Mouse (Mus musculus) liver, embryonic 11.5 days (tissue): ENCODE results near the gene Tmem14c. TPM values are rescaled to one million over a fixed set of nuclear protein-coding genes. Genes with fewer than 3 reads are reported as not detected.

Source experiments
- ATAC-seq: fragments of 200-750 bp; cut with Nextera tagmentation; replicated peaks from 2 replicates; pipeline ENCODE4 v1.8.0; 2017; ENCODE audit warnings: moderate number of reproducible peaks, mild to moderate bottlenecking, moderate TSS enrichment, moderate library complexity; ENCODE audit not compliant: low FRiP score
- DNase-seq: peaks from one replicate; pipeline ENCODE4 v3.0.0-alpha.2; 2017; ENCODE audit warnings: low spot score
- H3K27ac ChIP-seq: fragments of 300-500 bp; sonication (generic); 2 replicates; pipeline ENCODE4 v1.5.1; 2014; ENCODE audit warnings: mild to moderate bottlenecking, low read depth, low read length, control low read depth
- H3K27me3 ChIP-seq: fragments of 300-500 bp; sonication (generic); replicated peaks from 2 replicates; pipeline ENCODE4 v1.6.1; 2014; ENCODE audit warnings: low read length, mixed read lengths; ENCODE audit not compliant: control insufficient read depth, insufficient read depth
- H3K36me3 ChIP-seq: fragments of 300-500 bp; sonication (generic); 2 replicates; pipeline ENCODE4 v1.6.1; 2014; ENCODE audit warnings: mild to moderate bottlenecking, low read length, moderate library complexity, mixed read lengths; ENCODE audit not compliant: control insufficient read depth, insufficient read depth
- H3K4me1 ChIP-seq: fragments of 300-500 bp; sonication (generic); replicated peaks from 2 replicates; pipeline ENCODE4 v1.6.1; 2014; ENCODE audit warnings: low read length, mixed read lengths; ENCODE audit not compliant: control insufficient read depth, insufficient read depth
- H3K4me2 ChIP-seq: fragments of 300-500 bp; sonication (generic); 2 replicates; pipeline ENCODE4 v1.6.1; 2014; ENCODE audit warnings: mild to moderate bottlenecking, control low read depth, moderate library complexity
- H3K4me3 ChIP-seq: fragments of 300-500 bp; sonication (generic); 2 replicates; pipeline ENCODE4 v1.5.1; 2014; ENCODE audit warnings: low read depth, low read length, control low read depth
- H3K9ac ChIP-seq: fragments of 300-500 bp; sonication (generic); 2 replicates; pipeline ENCODE4 v1.6.1; 2014; ENCODE audit warnings: low read depth, low read length, control low read depth
- H3K9me3 ChIP-seq: fragments of 300-500 bp; sonication (generic); 2 replicates; pipeline ENCODE4 v1.6.1; 2016; ENCODE audit warnings: low read length, inconsistent platforms, mixed read lengths; ENCODE audit not compliant: control insufficient read depth
- WGBS: fragments of 180-500 bp; shearing (Covaris S2); extraction: QIAGEN DNeasy Blood & Tissue Kit; methylation state at CpG from one replicate; pipeline ENCODE4 v1.1.7; 2014; 5-methylcytosine and 5-hydroxymethylcytosine counted together
- polyA plus RNA-seq: library from polyadenylated mRNA; unstranded; fragments of >200 nt; fragmentation: Nextera tagmentation; extraction: Ambion mirVana; gene quantifications from 2 replicates; pipeline ENCODE4 v1.2.1, GENCODE M21; 2014

Tmem14c gene
- polyA plus RNA-seq, 1 experiment from 2014 or later, result 954 TPM

DNA sequence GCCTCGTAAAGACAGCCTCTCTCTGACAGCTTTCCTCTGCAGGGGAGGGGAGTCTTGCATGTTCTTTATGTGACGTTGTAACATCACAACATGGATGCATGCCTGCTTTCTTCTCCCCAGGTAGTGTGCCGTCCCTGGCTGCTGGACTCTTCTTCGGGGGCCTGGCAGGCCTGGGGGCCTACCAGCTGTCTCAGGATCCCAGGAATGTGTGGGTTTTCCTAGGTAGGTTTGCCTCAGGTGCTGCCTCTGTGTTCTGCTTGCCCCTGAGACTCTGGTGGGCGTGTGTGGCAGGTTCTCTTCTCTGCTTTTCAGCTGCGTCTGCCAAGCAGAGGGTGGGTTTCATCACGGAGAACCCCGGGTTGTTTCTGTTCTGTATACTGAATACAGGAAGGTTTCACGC lies 2.1 kb downstream of the Tmem14c start:
- DNase-seq (no peak), ATAC-seq (no peak)
- H3K27me3 ChIP-seq, result no peaks in the 10 kb centered on the region
- H3K4me3 ChIP-seq, result peak overlapping the region; percentile 84
- peaks cover 31% of the 10 kb centered on the region for H3K4me1 ChIP-seq
- peaks cover 32% of the 10 kb centered on the region for H3K36me3 ChIP-seq
- no peaks in the 10 kb centered on the region for H3K9me3 ChIP-seq
- H3K27ac ChIP-seq, result peak overlapping the region; percentile 99
- peak overlapping the region; percentile 84 for H3K4me2 ChIP-seq
- H3K9ac ChIP-seq, result peak overlapping the region; percentile 77
- 68% methylated on average over 9 of the region's 9 CpGs for WGBS

DNA sequence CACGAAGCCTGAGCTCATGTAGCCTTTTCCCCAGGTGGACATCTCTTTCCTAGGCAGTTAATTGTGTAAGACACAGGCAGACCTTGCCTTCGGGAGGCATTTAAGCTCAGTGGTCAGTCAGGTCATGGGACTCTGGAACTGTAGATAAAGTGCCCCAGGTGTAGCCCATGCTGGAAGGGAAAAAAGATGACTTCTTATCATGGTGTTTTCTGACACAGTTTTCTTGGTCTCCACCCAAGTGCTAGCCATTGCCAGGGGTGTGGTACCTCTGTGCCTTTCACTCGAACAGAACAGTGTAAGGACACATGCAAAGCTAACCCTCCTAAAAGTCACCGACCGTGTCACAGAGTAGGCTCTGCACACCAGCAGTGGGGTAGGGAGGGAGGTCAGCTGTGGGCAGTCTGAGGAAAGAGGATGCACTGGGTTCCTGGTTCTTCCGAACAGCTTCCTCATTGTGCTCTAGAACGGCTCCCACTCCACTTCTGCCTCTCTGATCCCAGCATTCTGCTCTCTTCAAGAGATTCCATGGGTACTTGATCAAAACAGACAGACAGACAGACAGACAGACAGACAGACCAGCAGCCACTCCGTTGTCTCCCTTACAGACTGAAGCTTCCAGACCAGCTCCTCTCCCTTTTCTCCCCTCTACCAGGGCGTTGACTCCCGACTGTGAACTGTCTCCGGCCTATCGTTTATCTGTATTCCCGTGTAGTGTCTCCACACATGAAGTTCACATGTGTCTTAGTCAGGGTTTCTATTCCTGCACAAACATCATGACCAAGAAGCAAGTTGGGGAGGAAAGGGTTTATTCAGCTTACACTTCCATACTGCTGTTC lies 2.9 kb downstream of the Tmem14c start:
- no peaks in the 10 kb centered on the region for H3K9me3 ChIP-seq
- H3K27ac ChIP-seq, result peak overlapping the region; percentile 99
- no peaks in the 10 kb centered on the region for H3K27me3 ChIP-seq
- peak; percentile 37 for ATAC-seq
- peak overlapping the region; percentile 84 for H3K4me2 ChIP-seq
- peak overlapping the region; percentile 84 for H3K4me3 ChIP-seq
- WGBS, result 54% methylated on average over 13 of the region's 13 CpGs
- no peak for DNase-seq
- peak overlapping the region; percentile 77 for H3K9ac ChIP-seq
- peaks cover 31% of the 10 kb centered on the region for H3K4me1 ChIP-seq
- H3K36me3 ChIP-seq, result peaks cover 37% of the 10 kb centered on the region

DNA sequence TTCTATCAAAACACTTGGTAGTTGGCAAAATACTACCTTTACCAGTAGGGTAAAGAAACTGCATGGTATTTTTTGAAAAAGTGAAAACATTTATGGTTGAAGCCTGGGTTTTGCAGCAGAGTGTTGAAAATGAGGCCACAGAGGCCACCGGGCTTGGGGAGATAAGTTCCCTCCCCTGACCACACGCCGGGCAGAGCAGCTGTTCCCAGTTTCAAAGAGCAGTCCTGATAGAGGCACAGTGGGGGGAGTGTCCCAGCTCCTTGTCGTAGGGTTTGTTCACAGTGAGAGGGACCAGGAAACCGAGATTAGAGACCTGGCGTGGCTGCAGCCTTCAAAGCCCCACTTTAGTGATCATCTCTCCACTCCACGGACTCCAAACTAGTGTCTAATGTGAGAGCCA lies 4.4 kb downstream of the Tmem14c start:
- Histone ChIP-seq H3K4me3 (peak overlapping the region; percentile 84), H3K4me1 (peaks cover 30% of the 10 kb centered on the region), H3K9me3 (no peaks in the 10 kb centered on the region), H3K4me2 (peak overlapping the region; percentile 84), H3K27ac (peak overlapping the region; percentile 99), H3K9ac (peak overlapping the region; percentile 77), H3K36me3 (peaks cover 37% of the 10 kb centered on the region), H3K27me3 (no peaks in the 10 kb centered on the region)
- WGBS, result 24% methylated on average over 7 of the region's 7 CpGs
- peak; percentile 44 for ATAC-seq
- peak; percentile 57 for DNase-seq

DNA sequence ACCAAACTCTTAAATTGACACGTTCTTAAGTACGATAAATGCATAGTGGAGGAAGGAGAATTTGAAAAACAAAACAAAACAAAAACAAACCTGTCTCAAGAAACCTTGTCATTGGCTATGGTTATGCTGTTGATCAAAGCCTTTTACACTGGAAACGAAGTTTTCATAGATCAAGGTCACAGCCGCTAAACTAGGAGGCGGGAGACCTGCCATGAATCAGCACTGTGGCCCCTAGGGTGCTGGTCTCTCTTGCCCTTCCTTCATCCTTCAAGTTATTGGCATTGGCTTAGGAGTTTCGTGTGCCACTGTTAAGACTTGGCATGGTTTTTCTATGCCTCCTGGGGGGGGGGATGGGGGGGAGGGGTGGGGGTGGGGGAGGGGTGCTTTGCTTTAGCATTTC lies 5.5 kb downstream of the Tmem14c start:
- no peak overlapping the region; the same call in 1 of the 2 replicates for H3K4me3 ChIP-seq
- WGBS, result 86% methylated on average over 6 of the region's 6 CpGs
- H3K27me3 ChIP-seq, result no peaks in the 10 kb centered on the region
- 0 out of 2 replicates have a peak overlapping the region, but pooled peaks have one; percentile 99 for H3K27ac ChIP-seq
- ATAC-seq (no peak), DNase-seq (no peak)
- peaks cover 37% of the 10 kb centered on the region for H3K36me3 ChIP-seq
- H3K9ac ChIP-seq, result peak overlapping the region; percentile 77; the same call in 1 of the 2 replicates
- no peaks in the 10 kb centered on the region for H3K9me3 ChIP-seq
- peak overlapping the region; percentile 84 for H3K4me2 ChIP-seq
- peaks cover 28% of the 10 kb centered on the region for H3K4me1 ChIP-seq

DNA sequence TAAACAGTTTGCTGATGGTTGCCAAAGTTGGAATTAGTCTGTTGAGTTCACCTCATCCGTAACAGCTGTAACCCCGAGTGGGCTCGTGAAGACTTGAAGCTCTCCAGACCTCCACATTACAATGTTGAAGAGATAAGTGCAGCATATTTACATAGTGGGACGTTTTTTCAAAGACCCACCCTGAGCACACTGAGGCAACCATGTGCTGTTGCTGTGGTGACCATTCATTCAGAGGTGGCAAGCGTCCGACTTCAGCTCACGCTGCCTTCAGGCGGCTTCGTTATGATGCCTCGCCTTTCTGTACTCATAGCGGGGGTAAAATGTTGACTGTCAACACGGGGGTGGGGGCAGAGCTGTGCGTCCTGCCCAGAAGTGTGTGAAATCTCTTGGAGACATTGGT lies 6.0 kb downstream of the Tmem14c start:
- no peak overlapping the region for H3K9ac ChIP-seq
- H3K27me3 ChIP-seq, result no peaks in the 10 kb centered on the region
- H3K4me1 ChIP-seq, result peaks cover 28% of the 10 kb centered on the region
- no peaks in the 10 kb centered on the region for H3K9me3 ChIP-seq
- 0 out of 2 replicates have a peak overlapping the region, but pooled peaks have one; percentile 7 for H3K4me2 ChIP-seq
- peaks cover 37% of the 10 kb centered on the region for H3K36me3 ChIP-seq
- H3K4me3 ChIP-seq, result no peak overlapping the region
- WGBS, result 79% methylated on average over 13 of the region's 13 CpGs
- ATAC-seq (no peak), DNase-seq (no peak)
- H3K27ac ChIP-seq, result no peak overlapping the region

DNA sequence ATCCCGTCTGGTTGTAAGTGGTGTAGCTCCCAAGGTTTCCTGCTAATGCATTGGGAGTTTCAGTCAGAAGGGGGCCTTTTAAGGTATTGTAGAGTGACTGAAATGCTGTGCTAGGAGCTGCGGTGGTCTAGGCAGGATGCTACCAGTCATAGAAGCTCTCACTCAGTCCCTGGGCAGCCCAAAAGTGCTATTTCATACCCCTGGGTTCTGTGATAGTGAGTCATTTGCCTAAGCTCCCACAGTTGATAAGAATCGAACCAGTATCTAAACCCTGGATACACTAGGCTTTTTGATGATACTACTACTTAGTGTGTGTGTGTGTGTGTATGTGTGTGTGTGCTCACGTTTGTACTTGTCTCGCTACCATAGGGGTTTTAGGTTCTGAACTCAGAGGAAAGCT lies 14.0 kb downstream of the Tmem14c start:
- DNase-seq, result no peak
- Histone ChIP-seq H3K9ac (peak overlapping the region; percentile 22; the same call in 1 of the 2 replicates), H3K27ac (no peak overlapping the region), H3K9me3 (no peaks in the 10 kb centered on the region), H3K36me3 (no peaks in the 10 kb centered on the region), H3K27me3 (no peaks in the 10 kb centered on the region), H3K4me2 (peak overlapping the region; percentile 26), H3K4me1 (peaks cover 15% of the 10 kb centered on the region), H3K4me3 (no peak overlapping the region)
- ATAC-seq, result peak; percentile 83
- 66% methylated on average over 5 of the region's 5 CpGs for WGBS

DNA sequence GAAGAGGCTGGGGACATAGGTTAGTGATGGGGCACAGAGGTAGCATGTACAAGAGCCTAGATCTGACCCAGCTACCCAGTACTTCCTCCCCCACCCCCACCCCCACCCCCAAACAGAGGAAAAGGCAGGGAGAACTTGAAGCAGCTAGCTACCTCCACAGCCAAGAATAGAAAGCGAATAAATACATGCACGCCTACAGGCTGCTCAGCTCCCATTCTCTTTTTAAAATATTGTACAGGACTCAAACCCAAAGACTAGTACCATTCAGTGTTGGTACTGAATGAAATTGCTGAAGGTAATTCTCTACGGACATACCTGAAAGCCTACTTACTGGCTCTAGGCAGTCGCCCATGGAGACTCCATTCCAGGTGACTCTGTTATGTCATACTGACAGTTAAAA lies 26.4 kb downstream of the Tmem14c start:
- WGBS, result 83% methylated on average over 4 of the region's 4 CpGs
- H3K27ac ChIP-seq, result no peak overlapping the region
- no peak overlapping the region for H3K4me2 ChIP-seq
- ATAC-seq (no peak), DNase-seq (no peak)
- H3K4me3 ChIP-seq, result no peak overlapping the region
- H3K4me1 ChIP-seq, result no peaks in the 10 kb centered on the region
- H3K9ac ChIP-seq, result no peak overlapping the region
- H3K36me3 ChIP-seq, result no peaks in the 10 kb centered on the region
- no peaks in the 10 kb centered on the region for H3K9me3 ChIP-seq
- no peaks in the 10 kb centered on the region for H3K27me3 ChIP-seq

DNA sequence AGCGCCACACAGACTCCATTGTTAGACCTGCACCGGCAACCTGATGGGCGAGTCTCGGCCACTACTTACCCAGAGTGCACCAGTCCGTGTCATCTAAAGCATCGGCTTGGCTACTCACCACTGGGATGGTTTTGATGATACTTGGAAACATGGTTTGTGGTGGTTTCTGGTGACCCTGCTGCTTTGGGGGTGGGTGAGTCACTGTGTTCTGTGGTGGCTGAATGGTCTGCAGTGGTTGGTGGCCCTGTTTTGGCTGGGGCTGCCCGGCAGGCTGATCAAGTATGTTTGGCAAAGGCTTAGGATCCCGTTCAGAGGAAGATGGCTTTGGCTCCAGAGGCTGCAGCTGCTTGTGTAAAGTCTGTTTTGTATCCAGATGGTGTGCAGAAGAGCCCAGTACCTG lies 29.8 kb downstream of the Tmem14c start:
- Histone ChIP-seq H3K9ac (no peak overlapping the region), H3K4me3 (no peak overlapping the region), H3K4me2 (no peak overlapping the region), H3K9me3 (no peaks in the 10 kb centered on the region), H3K27ac (no peak overlapping the region), H3K4me1 (no peaks in the 10 kb centered on the region), H3K27me3 (no peaks in the 10 kb centered on the region), H3K36me3 (no peaks in the 10 kb centered on the region)
- 86% methylated on average over 8 of the region's 8 CpGs for WGBS
- DNase-seq (no peak), ATAC-seq (no peak)

DNA sequence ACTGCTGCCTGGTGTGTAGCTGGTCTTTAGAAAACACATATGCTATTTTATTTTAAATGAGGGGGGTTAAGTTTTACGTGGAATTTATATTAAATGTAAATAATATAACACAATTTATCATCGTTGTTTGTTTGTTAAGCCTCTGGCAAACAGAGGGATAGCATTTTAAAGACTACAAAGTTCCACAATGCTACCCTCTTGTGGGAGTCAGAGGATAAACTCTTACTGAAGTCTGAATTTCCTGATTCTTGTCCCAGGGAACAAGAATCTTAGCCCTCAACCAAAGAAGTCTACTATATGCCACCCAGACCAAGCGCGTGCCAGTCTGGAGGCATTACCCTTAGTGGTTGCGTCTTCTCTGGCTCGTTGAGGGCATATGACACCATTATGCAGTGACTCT lies 31.2 kb downstream of the Tmem14c start:
- DNase-seq, result no peak
- no peaks in the 10 kb centered on the region for H3K4me1 ChIP-seq
- ATAC-seq, result no peak
- no peaks in the 10 kb centered on the region for H3K27me3 ChIP-seq
- H3K9me3 ChIP-seq, result no peaks in the 10 kb centered on the region
- H3K9ac ChIP-seq, result no peak overlapping the region
- H3K27ac ChIP-seq, result no peak overlapping the region
- H3K36me3 ChIP-seq, result no peaks in the 10 kb centered on the region
- no peak overlapping the region for H3K4me3 ChIP-seq
- no peak overlapping the region for H3K4me2 ChIP-seq
- 79% methylated on average over 6 of the region's 6 CpGs for WGBS
